Mouse (Mus musculus) midbrain, embryonic 12.5 days (tissue): ENCODE data around the gene Ctnna3. TPM values are rescaled to one million over a fixed set of nuclear protein-coding genes. Genes with fewer than 3 reads are reported as not detected.
"Not testable (repeated sequence)": the region's sequence is repeated elsewhere in the genome, so short reads cannot be mapped to it uniquely, and the experiment has no call there.

Source experiments
- ATAC-seq: fragments of 200-750 bp; cut with Nextera tagmentation; 2 replicates; pipeline ENCODE4 v1.8.0; 2017; ENCODE audit warnings: low read depth, moderate TSS enrichment, moderate library complexity; ENCODE audit not compliant: low FRiP score
- H3K27ac ChIP-seq: fragments of 300-500 bp; sonication (generic); replicated peaks from 2 replicates; pipeline ENCODE4 v1.5.1; 2016; ENCODE audit warnings: mild to moderate bottlenecking
- H3K27me3 ChIP-seq: fragments of 300-500 bp; sonication (generic); 2 replicates; pipeline ENCODE4 v1.6.1; 2016; ENCODE audit warnings: mild to moderate bottlenecking
- H3K36me3 ChIP-seq: fragments of 300-500 bp; sonication (generic); 2 replicates; pipeline ENCODE4 v1.6.1; 2016
- H3K4me1 ChIP-seq: fragments of 300-500 bp; sonication (generic); 2 replicates; pipeline ENCODE4 v1.6.1; 2016
- H3K4me2 ChIP-seq: fragments of 300-500 bp; sonication (generic); replicated peaks from 2 replicates; pipeline ENCODE4 v1.6.1; 2016; ENCODE audit warnings: mild to moderate bottlenecking, moderate library complexity
- H3K4me3 ChIP-seq: fragments of 300-500 bp; sonication (generic); 2 replicates; pipeline ENCODE4 v1.5.1; 2016; ENCODE audit warnings: mild to moderate bottlenecking
- H3K9ac ChIP-seq: fragments of 300-500 bp; sonication (generic); replicated peaks from 2 replicates; pipeline ENCODE4 v1.6.1; 2016; ENCODE audit warnings: mild to moderate bottlenecking, moderate library complexity
- H3K9me3 ChIP-seq: fragments of 300-500 bp; sonication (generic); 2 replicates; pipeline ENCODE4 v1.6.1; 2016; ENCODE audit warnings: mild to moderate bottlenecking
- WGBS: fragments of 180-500 bp; shearing (Covaris S2); methylation state at CpG from one replicate; pipeline ENCODE4 v1.1.7; 2016; 5-methylcytosine and 5-hydroxymethylcytosine counted together
- polyA plus RNA-seq: library from polyadenylated mRNA; unstranded; fragments of >200 nt; fragmentation: Nextera tagmentation; extraction: Ambion mirVana; gene quantifications from 2 replicates; pipeline ENCODE4 v1.2.1, GENCODE M21; 2016

The Ctnna3 gene
- polyA plus RNA-seq, 1 experiment from 2014 or later, result not detected

GRCm38 (mm10) chr10:63410162-63410956 is 19.5 kb upstream of the Ctnna3 start:
- Histone ChIP-seq H3K36me3 (no peaks in the 10 kb centered on the region), H3K4me1 (no peaks in the 10 kb centered on the region), H3K27me3 (no peaks in the 10 kb centered on the region), H3K4me2 (no peak overlapping the region), H3K27ac (no peak overlapping the region), H3K9ac (no peak overlapping the region), H3K9me3 (no peaks in the 10 kb centered on the region), H3K4me3 (no peak overlapping the region)
- WGBS, result 69% methylated on average over 16 of the region's 16 CpGs
- no peak for ATAC-seq

- H3K27me3 ChIP-seq, H3K9me3 ChIP-seq, H3K9ac ChIP-seq, H3K36me3 ChIP-seq, H3K27ac ChIP-seq, H3K4me3 ChIP-seq, ATAC-seq, H3K4me1 ChIP-seq, H3K4me2 ChIP-seq: not testable (repeated sequence)
- WGBS, result 99% methylated on average over 6 of the region's 7 CpGs
Measured at GRCm38 (mm10) chr10:63411674-63412073, 18.2 kb upstream of the Ctnna3 start.

GRCm38 (mm10) chr10:63412756-63413155 is 17.1 kb upstream of the Ctnna3 start:
- Histone ChIP-seq H3K9me3 (no peaks in the 10 kb centered on the region), H3K4me1 (no peaks in the 10 kb centered on the region), H3K27me3 (no peaks in the 10 kb centered on the region), H3K4me3 (no peak overlapping the region), H3K9ac (no peak overlapping the region), H3K4me2 (no peak overlapping the region), H3K27ac (no peak overlapping the region), H3K36me3 (no peaks in the 10 kb centered on the region)
- WGBS, result 93% methylated on average over 17 of the region's 17 CpGs
- ATAC-seq, result no peak

- Histone ChIP-seq H3K36me3 (no peaks in the 10 kb centered on the region), H3K9me3 (no peaks in the 10 kb centered on the region), H3K27ac (no peak overlapping the region), H3K9ac (no peak overlapping the region), H3K4me3 (no peak overlapping the region), H3K27me3 (no peaks in the 10 kb centered on the region), H3K4me2 (no peak overlapping the region), H3K4me1 (no peaks in the 10 kb centered on the region)
- no peak for ATAC-seq
- WGBS, result 87% methylated on average over 7 of the region's 7 CpGs
Measured at GRCm38 (mm10) chr10:63415287-63415686, 14.6 kb upstream of the Ctnna3 start.

- no peak overlapping the region for H3K4me2 ChIP-seq
- H3K27me3 ChIP-seq, result no peaks in the 10 kb centered on the region
- no peaks in the 10 kb centered on the region for H3K9me3 ChIP-seq
- no peak overlapping the region for H3K9ac ChIP-seq
- no peak for ATAC-seq
- WGBS, result 60% methylated on average over 7 of the region's 7 CpGs
- no peaks in the 10 kb centered on the region for H3K4me1 ChIP-seq
- H3K4me3 ChIP-seq, result no peak overlapping the region
- H3K27ac ChIP-seq, result no peak overlapping the region
- no peaks in the 10 kb centered on the region for H3K36me3 ChIP-seq
Measured at GRCm38 (mm10) chr10:63415850-63416249, 14.0 kb upstream of the Ctnna3 start.

- Histone ChIP-seq H3K27ac (no peak overlapping the region), H3K4me3 (no peak overlapping the region), H3K4me1 (no peaks in the 10 kb centered on the region), H3K9ac (no peak overlapping the region), H3K9me3 (no peaks in the 10 kb centered on the region), H3K27me3 (no peaks in the 10 kb centered on the region), H3K36me3 (no peaks in the 10 kb centered on the region), H3K4me2 (no peak overlapping the region)
- no peak for ATAC-seq
- 66% methylated on average over 5 of the region's 5 CpGs for WGBS
Measured at GRCm38 (mm10) chr10:63417061-63417460, 12.8 kb upstream of the Ctnna3 start.

- 87% methylated on average over 18 of the region's 18 CpGs for WGBS
- no peaks in the 10 kb centered on the region for H3K36me3 ChIP-seq
- ATAC-seq, result no peak
Measured at GRCm38 (mm10) chr10:63421739-63422735, 7.9 kb upstream of the Ctnna3 start, which contains the start of gene Gm7075. Gene Gm7075 (minus strand): TSS chr10:63421789.

GRCm38 (mm10) chr10:63422736-63422992 is 7.2 kb upstream of the Ctnna3 start:
- Histone ChIP-seq H3K9me3 (no peaks in the 10 kb centered on the region), H3K27ac (no peak overlapping the region), H3K4me3 (no peak overlapping the region), H3K9ac (no peak overlapping the region), H3K4me1 (no peaks in the 10 kb centered on the region), H3K27me3 (no peaks in the 10 kb centered on the region), H3K36me3 (no peaks in the 10 kb centered on the region), H3K4me2 (no peak overlapping the region)
- 87% methylated on average over 5 of the region's 5 CpGs for WGBS
- ATAC-seq, result no peak

More at GRCm38 (mm10) chr10:63421739-63422735, 7.9 kb upstream of the Ctnna3 start, which contains the start of gene Gm7075:
- Histone ChIP-seq H3K27ac (no peak within 1 kb of the TSS), H3K4me1 (no peaks in the 10 kb centered on the region), H3K4me3 (no peak within 1 kb of the TSS), H3K4me2 (no peak within 1 kb of the TSS), H3K9ac (no peak within 1 kb of the TSS), H3K9me3 (no peaks in the 10 kb centered on the region), H3K27me3 (no peaks in the 10 kb centered on the region)

- no peaks in the 10 kb centered on the region for H3K27me3 ChIP-seq
- H3K4me3 ChIP-seq, result no peak overlapping the region
- ATAC-seq, result no peak
- no peak overlapping the region for H3K27ac ChIP-seq
- no peaks in the 10 kb centered on the region for H3K9me3 ChIP-seq
- H3K9ac ChIP-seq, result no peak overlapping the region
- H3K4me2 ChIP-seq, result no peak overlapping the region
- H3K36me3 ChIP-seq, result no peaks in the 10 kb centered on the region
- no peaks in the 10 kb centered on the region for H3K4me1 ChIP-seq
- 88% methylated on average over 9 of the region's 9 CpGs for WGBS
Measured at GRCm38 (mm10) chr10:63423591-63424474, 6.1 kb upstream of the Ctnna3 start.

GRCm38 (mm10) chr10:63424475-63424814 is 5.5 kb upstream of the Ctnna3 start:
- H3K27me3 ChIP-seq, result no peaks in the 10 kb centered on the region
- H3K36me3 ChIP-seq, result no peaks in the 10 kb centered on the region
- no peak overlapping the region for H3K27ac ChIP-seq
- ATAC-seq, result no peak
- H3K4me3 ChIP-seq, result no peak overlapping the region
- H3K9me3 ChIP-seq, result no peaks in the 10 kb centered on the region
- no peak overlapping the region for H3K9ac ChIP-seq
- H3K4me2 ChIP-seq, result no peak overlapping the region
- no peaks in the 10 kb centered on the region for H3K4me1 ChIP-seq

GRCm38 (mm10) chr10:63427146-63427545 is 2.8 kb upstream of the Ctnna3 start:
- H3K27ac ChIP-seq, result no peak overlapping the region
- no peak overlapping the region for H3K4me3 ChIP-seq
- H3K27me3 ChIP-seq, result no peaks in the 10 kb centered on the region
- no peak for ATAC-seq
- no peaks in the 10 kb centered on the region for H3K4me1 ChIP-seq
- H3K9me3 ChIP-seq, result no peaks in the 10 kb centered on the region
- no peak overlapping the region for H3K4me2 ChIP-seq
- H3K9ac ChIP-seq, result no peak overlapping the region
- 83% methylated on average over 8 of the region's 8 CpGs for WGBS
- no peaks in the 10 kb centered on the region for H3K36me3 ChIP-seq
